Mouse (Mus musculus) embryonic facial prominence, embryonic 11.5 days (tissue): ENCODE measurements around the gene Anapc11. TPM values are rescaled to one million over a fixed set of nuclear protein-coding genes. Genes with fewer than 3 reads are reported as not detected.
A peak's percentile ranks its signal among the peaks of the same experiment; 100 is the strongest.
"Not testable (repeated sequence)": the region's sequence is repeated elsewhere in the genome, so short reads cannot be mapped to it uniquely, and the experiment has no call there.

Experiments used
- ATAC-seq: fragments of 200-750 bp; cut with Nextera tagmentation; replicated peaks from 2 replicates; pipeline ENCODE4 v1.8.0; 2017; ENCODE audit warnings: low read depth; ENCODE audit not compliant: insufficient number of reproducible peaks, low FRiP score, low TSS enrichment
- DNase-seq: peaks from one replicate; pipeline ENCODE4 v3.0.0-alpha.2; 2015; ENCODE audit warnings: low spot score
- H3K27ac ChIP-seq: fragments of 300-500 bp; sonication (generic); replicated peaks from 2 replicates; pipeline ENCODE4 v1.5.1; 2014; ENCODE audit warnings: mild to moderate bottlenecking, low read depth, low read length, control low read depth
- H3K27me3 ChIP-seq: fragments of 300-500 bp; sonication (generic); 2 replicates; pipeline ENCODE4 v1.6.1; 2014; ENCODE audit warnings: mild to moderate bottlenecking, low read length, moderate library complexity, mixed read lengths; ENCODE audit not compliant: control insufficient read depth, insufficient read depth
- H3K36me3 ChIP-seq: fragments of 300-500 bp; sonication (generic); replicated peaks from 2 replicates; pipeline ENCODE4 v1.6.1; 2014; ENCODE audit warnings: low read depth, mild to moderate bottlenecking, low read length, moderate library complexity, mixed read lengths; ENCODE audit not compliant: control insufficient read depth, insufficient read depth
- H3K4me1 ChIP-seq: fragments of 300-500 bp; sonication (generic); 2 replicates; pipeline ENCODE4 v1.6.1; 2014; ENCODE audit warnings: low read length, mixed read lengths; ENCODE audit not compliant: control insufficient read depth, insufficient read depth
- H3K4me2 ChIP-seq: fragments of 300-500 bp; sonication (generic); 2 replicates; pipeline ENCODE4 v1.6.1; 2014; ENCODE audit warnings: low read depth, mild to moderate bottlenecking, control low read depth, low read length, moderate library complexity
- H3K4me3 ChIP-seq: fragments of 300-500 bp; sonication (generic); 2 replicates; pipeline ENCODE4 v1.5.1; 2014; ENCODE audit warnings: low read depth, low read length, control low read depth
- H3K9ac ChIP-seq: fragments of 300-500 bp; sonication (generic); replicated peaks from 2 replicates; pipeline ENCODE4 v1.6.1; 2014; ENCODE audit warnings: mild to moderate bottlenecking, control low read depth, low read length
- H3K9me3 ChIP-seq: fragments of 300-500 bp; sonication (generic); replicated peaks from 2 replicates; pipeline ENCODE4 v1.6.1; 2016; ENCODE audit warnings: mild to moderate bottlenecking, low read length, inconsistent platforms, mixed read lengths; ENCODE audit not compliant: control insufficient read depth
- WGBS: fragments of 180-500 bp; shearing (Covaris S2); extraction: QIAGEN DNeasy Blood & Tissue Kit; methylation state at CpG from one replicate; pipeline ENCODE4 v1.1.7; 2014; 5-methylcytosine and 5-hydroxymethylcytosine counted together
- polyA plus RNA-seq: library from polyadenylated mRNA; unstranded; fragments of >200 nt; fragmentation: Nextera tagmentation; extraction: Ambion mirVana; gene quantifications from 2 replicates; pipeline ENCODE4 v1.2.1, GENCODE M21; 2014

The Anapc11 gene
- polyA plus RNA-seq, 1 experiment from 2014 or later: 177 TPM

DNA sequence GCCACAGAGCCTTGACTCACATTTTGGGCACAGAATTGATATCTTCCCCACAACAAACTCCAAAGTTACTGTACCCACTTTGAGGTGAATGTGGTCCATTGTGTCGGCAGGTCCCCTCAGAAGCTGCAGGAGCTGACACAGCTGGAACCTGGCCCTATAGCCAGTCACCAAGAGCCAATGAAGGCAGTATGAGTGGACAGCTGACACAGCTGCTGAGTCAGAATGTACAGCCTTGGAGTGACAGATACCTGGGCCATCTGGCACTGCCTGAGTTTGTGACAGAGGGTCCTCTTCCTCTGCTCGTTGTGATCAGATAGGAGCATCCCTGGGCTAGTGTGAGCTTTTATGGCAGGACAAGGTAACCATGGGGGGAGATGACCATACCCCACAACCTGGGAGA, 43.0 kb upstream of the Anapc11 start:
- Histone ChIP-seq H3K27ac (no peak overlapping the region), H3K36me3 (peaks cover 4% of the 10 kb centered on the region), H3K4me3 (no peak overlapping the region), H3K27me3 (no peaks in the 10 kb centered on the region), H3K4me2 (no peak overlapping the region), H3K4me1 (no peaks in the 10 kb centered on the region), H3K9me3 (no peaks in the 10 kb centered on the region), H3K9ac (no peak overlapping the region)
- no peak for DNase-seq
- WGBS: 78% methylated on average over 2 of the region's 2 CpGs
- no peak for ATAC-seq

DNA sequence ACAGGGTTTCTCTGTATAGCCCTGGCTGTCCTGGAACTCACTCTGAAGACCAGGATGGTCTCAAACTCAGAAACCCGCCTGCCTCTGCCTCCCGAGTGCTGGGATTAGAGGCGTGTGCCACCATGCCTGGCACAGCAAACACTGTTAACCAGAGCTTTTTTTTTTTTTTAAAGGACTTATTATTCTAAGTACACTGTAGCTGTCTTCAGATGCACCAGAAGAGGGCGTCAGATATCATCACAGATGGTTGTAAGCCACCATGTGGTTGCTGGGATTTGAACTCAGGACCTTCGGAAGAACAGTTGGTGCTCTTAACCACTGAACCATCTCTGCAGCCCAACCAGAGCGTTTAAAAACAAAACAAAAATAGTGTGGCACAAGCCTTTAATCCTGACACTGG, 39.4 kb upstream of the Anapc11 start:
- H3K9me3 ChIP-seq, ATAC-seq, H3K4me1 ChIP-seq, H3K27ac ChIP-seq, H3K9ac ChIP-seq, DNase-seq, H3K4me2 ChIP-seq, H3K27me3 ChIP-seq, H3K4me3 ChIP-seq: not testable (repeated sequence)
- WGBS: 88% methylated on average over 6 of the region's 6 CpGs
- peaks cover 27% of the 10 kb centered on the region for H3K36me3 ChIP-seq

DNA sequence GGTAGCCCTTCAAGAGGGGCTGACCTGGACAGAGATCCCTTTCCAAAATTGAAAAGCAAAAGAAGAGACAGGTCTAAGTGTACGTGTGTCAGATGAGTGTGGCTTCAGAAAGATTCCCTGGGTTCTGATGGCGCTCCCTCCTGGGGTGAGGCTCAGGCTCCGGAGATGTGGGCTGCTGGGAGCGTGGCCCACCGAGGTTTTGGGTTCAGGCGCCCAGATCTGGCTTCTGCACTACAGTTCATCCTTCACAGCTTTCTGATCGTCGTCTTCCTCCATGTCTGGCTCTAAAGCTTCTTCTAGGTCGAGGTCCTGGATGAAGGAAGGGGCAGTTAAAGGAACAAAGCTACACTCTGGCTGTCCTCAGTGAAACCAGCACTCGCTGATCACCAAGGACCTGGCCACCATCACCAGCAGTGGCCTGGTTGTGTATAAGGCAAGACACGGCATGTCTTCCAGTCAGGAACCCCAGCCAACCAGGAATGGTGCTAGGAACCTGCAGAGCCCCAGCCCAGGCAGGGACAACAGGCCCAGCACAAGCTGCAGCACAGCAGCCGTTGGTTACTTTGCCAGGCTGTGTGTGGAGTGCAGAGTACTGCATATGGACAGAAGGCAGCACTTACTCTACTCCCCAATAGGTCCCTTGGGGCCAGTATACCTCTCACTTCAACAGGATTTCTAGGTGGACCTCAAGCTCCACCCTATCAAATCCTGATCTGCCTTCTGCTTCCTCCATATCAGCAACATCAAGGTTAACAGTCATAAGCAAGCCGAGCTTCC, 37.1 kb upstream of the Anapc11 start:
- Histone ChIP-seq H3K4me1 (no peaks in the 10 kb centered on the region), H3K36me3 (peaks cover 39% of the 10 kb centered on the region), H3K9ac (no peak overlapping the region), H3K4me2 (no peak overlapping the region), H3K9me3 (no peaks in the 10 kb centered on the region), H3K27ac (no peak overlapping the region), H3K27me3 (no peaks in the 10 kb centered on the region), H3K4me3 (no peak overlapping the region)
- DNase-seq (no peak), ATAC-seq (no peak)
- WGBS: 94% methylated on average over 13 of the region's 13 CpGs

DNA sequence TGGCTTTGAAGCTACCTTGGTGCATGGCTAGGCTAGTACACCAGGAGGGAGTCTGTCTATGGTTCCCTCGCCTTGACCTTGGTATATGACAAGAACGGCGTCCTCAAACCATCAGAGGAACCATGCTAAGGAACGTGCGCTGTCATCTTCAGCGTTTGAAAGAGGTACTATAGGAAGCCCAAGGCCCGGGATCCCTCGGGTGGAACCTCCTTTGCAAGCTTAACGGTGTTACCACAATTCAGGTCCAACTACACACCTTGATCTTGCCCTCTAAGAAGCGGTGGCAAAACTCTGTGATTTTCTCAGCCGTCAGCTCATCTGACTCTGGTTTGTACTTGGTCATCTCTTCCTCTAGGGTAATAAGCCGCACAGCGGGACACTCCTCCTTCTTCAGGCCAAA, 35.3 kb upstream of the Anapc11 start:
- Histone ChIP-seq H3K9me3 (no peaks in the 10 kb centered on the region), H3K27me3 (no peaks in the 10 kb centered on the region), H3K27ac (no peak overlapping the region), H3K4me3 (no peak overlapping the region), H3K4me2 (no peak overlapping the region), H3K9ac (no peak overlapping the region), H3K4me1 (no peaks in the 10 kb centered on the region), H3K36me3 (peaks cover 46% of the 10 kb centered on the region)
- no peak for DNase-seq
- no peak for ATAC-seq
- WGBS: 94% methylated on average over 13 of the region's 13 CpGs

- peaks cover 49% of the 10 kb centered on the region for H3K36me3 ChIP-seq
- no peak overlapping the region for H3K4me2 ChIP-seq
- no peak overlapping the region for H3K9ac ChIP-seq
- no peaks in the 10 kb centered on the region for H3K27me3 ChIP-seq
- H3K27ac ChIP-seq: no peak overlapping the region
- ATAC-seq: no peak
- DNase-seq: no peak
- no peak overlapping the region for H3K4me3 ChIP-seq
- 89% methylated on average over 9 of the region's 9 CpGs for whole genome bisulfite sequencing
- H3K9me3 ChIP-seq: no peaks in the 10 kb centered on the region
- H3K4me1 ChIP-seq: no peaks in the 10 kb centered on the region
Measured at GRCm38 (mm10) chr11:120565114-120565513, 33.1 kb upstream of the Anapc11 start.

DNA sequence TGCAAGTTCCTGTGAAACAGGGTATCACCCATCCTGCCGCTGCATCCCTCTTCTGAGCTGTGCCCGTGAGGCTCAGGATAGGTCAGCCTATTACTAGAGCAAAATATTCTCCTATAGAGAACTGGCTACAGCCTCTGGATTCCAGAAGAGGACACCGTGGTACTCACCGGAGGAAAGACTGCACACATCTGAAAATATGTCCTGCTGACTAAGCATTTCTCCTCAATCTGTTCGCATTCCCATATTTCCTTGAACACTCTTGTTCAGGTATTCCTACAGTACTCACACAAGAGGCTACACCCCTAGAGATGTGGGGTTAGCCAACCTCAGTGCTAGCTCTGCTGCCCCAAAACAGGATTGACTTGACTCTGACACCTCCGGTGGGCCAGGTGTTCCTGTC, 29.9 kb upstream of the Anapc11 start:
- Histone ChIP-seq H3K27ac (no peak overlapping the region), H3K4me2 (no peak overlapping the region), H3K36me3 (peaks cover 37% of the 10 kb centered on the region), H3K9ac (no peak overlapping the region), H3K9me3 (no peaks in the 10 kb centered on the region), H3K4me1 (peaks cover 3% of the 10 kb centered on the region), H3K27me3 (no peaks in the 10 kb centered on the region), H3K4me3 (no peak overlapping the region)
- ATAC-seq (no peak), DNase-seq (no peak)
- 94% methylated on average over 6 of the region's 6 CpGs for WGBS

DNA sequence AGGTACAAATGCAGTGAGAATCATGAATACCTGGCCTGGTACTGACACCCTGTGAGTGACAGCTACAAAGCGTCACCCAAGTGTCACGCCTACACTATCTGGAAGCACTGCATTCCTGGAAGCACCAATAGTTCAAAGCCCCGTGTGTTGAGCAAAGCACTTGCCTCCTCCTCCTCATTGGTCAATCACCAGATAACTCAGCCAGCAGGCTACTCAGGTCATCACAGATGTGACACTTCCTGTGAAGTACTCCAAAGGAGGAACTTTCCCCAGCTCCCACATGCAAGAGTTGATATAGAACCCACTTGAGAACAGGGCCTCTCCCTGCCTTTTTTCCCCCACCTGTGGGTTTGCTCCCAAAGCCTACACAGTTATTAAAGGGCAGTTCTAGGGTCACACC, 27.1 kb upstream of the Anapc11 start:
- WGBS: 90% methylated on average over 3 of the region's 3 CpGs
- H3K27me3 ChIP-seq: no peaks in the 10 kb centered on the region
- peak overlapping the region; percentile 81 for H3K4me2 ChIP-seq
- peaks cover 3% of the 10 kb centered on the region for H3K4me1 ChIP-seq
- no peaks in the 10 kb centered on the region for H3K9me3 ChIP-seq
- DNase-seq (no peak), ATAC-seq (no peak)
- no peak overlapping the region for H3K27ac ChIP-seq
- H3K4me3 ChIP-seq: peak overlapping the region; percentile 78
- H3K9ac ChIP-seq: peak overlapping the region; percentile 84
- peaks cover 23% of the 10 kb centered on the region for H3K36me3 ChIP-seq

DNA sequence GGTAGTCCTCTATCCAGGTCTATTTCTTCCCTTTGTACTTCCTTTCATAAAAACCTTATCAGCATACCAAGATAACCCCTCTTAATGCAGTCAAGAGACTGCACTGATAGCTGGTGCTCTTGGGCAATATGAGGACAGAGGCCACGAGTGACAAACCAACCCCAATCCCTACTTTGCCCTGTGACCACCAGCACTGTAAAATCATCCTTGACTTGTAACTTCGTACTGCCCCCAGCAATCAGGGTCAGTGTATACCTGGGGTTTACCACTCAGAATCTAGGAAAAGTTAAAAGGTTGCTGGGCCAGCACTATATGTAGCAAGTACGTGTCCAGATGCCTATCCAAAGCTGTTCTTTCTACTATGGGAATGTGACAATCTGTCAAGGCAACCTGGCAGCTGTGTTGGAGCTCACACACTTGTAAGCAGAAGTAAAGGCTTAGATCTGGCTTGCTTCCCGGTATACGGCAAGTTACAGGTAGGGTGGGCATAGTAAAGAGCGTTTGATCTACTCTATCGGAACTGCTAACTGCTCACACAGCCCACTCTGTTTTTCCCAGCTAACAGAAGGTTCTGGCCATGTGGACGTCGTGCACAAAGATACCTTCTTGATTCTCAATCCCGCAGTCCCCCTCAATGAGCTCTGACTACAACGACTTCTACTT, 26.3 kb upstream of the Anapc11 start:
- H3K36me3 ChIP-seq: peaks cover 19% of the 10 kb centered on the region
- peaks cover 3% of the 10 kb centered on the region for H3K4me1 ChIP-seq
- H3K9ac ChIP-seq: peak overlapping the region; percentile 84
- H3K27me3 ChIP-seq: no peaks in the 10 kb centered on the region
- WGBS: 17% methylated on average over 11 of the region's 11 CpGs
- H3K4me2 ChIP-seq: peak overlapping the region; percentile 81
- ATAC-seq (no peak), DNase-seq (no peak)
- H3K27ac ChIP-seq: 0 out of 2 replicates have a peak overlapping the region, but pooled peaks have one; percentile 88
- H3K4me3 ChIP-seq: peak overlapping the region; percentile 78
- no peaks in the 10 kb centered on the region for H3K9me3 ChIP-seq
